Mouse (Mus musculus): ENCODE results near the gene Scn4a. TPM values are rescaled to one million over a fixed set of nuclear protein-coding genes. Genes with fewer than 3 reads are reported as not detected.
"Not testable (repeated sequence)": the region's sequence is repeated elsewhere in the genome, so short reads cannot be mapped to it uniquely, and the experiment has no call there.

The Scn4a gene
- polyA plus RNA-seq, 1 experiment from 2014 or later = not detected

- H3K4me2 ChIP-seq (ENCODE audit: low read depth, low read length) = no peak overlapping the region
- no peak overlapping the region for H3K9ac ChIP-seq (replicated peaks; ENCODE audit: low read depth, low read length)
- 67% methylated on average over 5 of the region's 5 CpGs for WGBS
- H3K9me3 ChIP-seq (ENCODE audit: control insufficient read depth, low read length) = no peaks in the 10 kb centered on the region
- no peak for ATAC-seq (ENCODE audit: low read depth)
- no peak overlapping the region for H3K27ac ChIP-seq (ENCODE audit: low read depth, low read length)
- no peaks in the 10 kb centered on the region for H3K36me3 ChIP-seq (ENCODE audit: control insufficient read depth, insufficient read depth, low read length)
- no peaks in the 10 kb centered on the region for H3K4me1 ChIP-seq (ENCODE audit: control insufficient read depth, insufficient read depth, low read length)
- no peaks in the 10 kb centered on the region for H3K27me3 ChIP-seq (ENCODE audit: control insufficient read depth, insufficient read depth, low read length)
- no peak overlapping the region for H3K4me3 ChIP-seq (ENCODE audit: low read depth, low read length)
Measured at GRCm38 (mm10) chr11:106350853-106351252, 2.2 kb downstream of the Scn4a start.

DNA sequence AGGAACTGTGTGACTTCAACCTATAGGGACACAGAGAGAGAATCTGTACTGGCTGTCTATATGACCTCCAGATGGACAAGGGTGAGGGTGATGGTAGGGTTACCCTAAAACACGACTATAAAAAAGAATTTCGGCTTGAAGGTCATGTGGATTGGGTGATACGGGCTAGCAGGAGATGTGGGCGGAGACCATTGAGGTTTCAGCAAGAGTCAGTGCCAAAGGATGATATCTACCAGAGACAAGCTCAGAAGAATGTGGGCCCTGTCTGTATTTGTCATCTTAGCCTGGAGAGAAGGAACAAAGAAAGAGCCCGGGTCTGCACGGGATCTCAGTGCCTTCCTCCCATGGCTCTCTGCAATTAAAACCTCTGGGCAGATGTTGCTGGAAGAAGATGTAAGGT is 3.3 kb downstream of the Scn4a start:
- H3K4me3 ChIP-seq (ENCODE audit: low read depth, low read length) = no peak overlapping the region
- no peak overlapping the region for H3K4me2 ChIP-seq (ENCODE audit: low read depth, low read length)
- H3K9ac ChIP-seq (replicated peaks; ENCODE audit: low read depth, low read length) = no peak overlapping the region
- ATAC-seq (ENCODE audit: low read depth) = no peak
- H3K9me3 ChIP-seq (ENCODE audit: control insufficient read depth, low read length) = no peaks in the 10 kb centered on the region
- no peaks in the 10 kb centered on the region for H3K27me3 ChIP-seq (ENCODE audit: control insufficient read depth, insufficient read depth, low read length)
- whole genome bisulfite sequencing = 89% methylated on average over 6 of the region's 6 CpGs
- H3K36me3 ChIP-seq (ENCODE audit: control insufficient read depth, insufficient read depth, low read length) = no peaks in the 10 kb centered on the region
- H3K27ac ChIP-seq (ENCODE audit: low read depth, low read length) = no peak overlapping the region
- no peaks in the 10 kb centered on the region for H3K4me1 ChIP-seq (ENCODE audit: control insufficient read depth, insufficient read depth, low read length)

GRCm38 (mm10) chr11:106344910-106345309 is 8.2 kb downstream of the Scn4a start:
- WGBS = 60% methylated on average over 6 of the region's 6 CpGs
- no peak overlapping the region for H3K4me2 ChIP-seq (ENCODE audit: low read depth, low read length)
- no peak overlapping the region for H3K27ac ChIP-seq (ENCODE audit: low read depth, low read length)
- no peaks in the 10 kb centered on the region for H3K36me3 ChIP-seq (ENCODE audit: control insufficient read depth, insufficient read depth, low read length)
- no peaks in the 10 kb centered on the region for H3K27me3 ChIP-seq (ENCODE audit: control insufficient read depth, insufficient read depth, low read length)
- H3K9ac ChIP-seq (replicated peaks; ENCODE audit: low read depth, low read length) = no peak overlapping the region
- no peaks in the 10 kb centered on the region for H3K4me1 ChIP-seq (ENCODE audit: control insufficient read depth, insufficient read depth, low read length)
- no peak for ATAC-seq (ENCODE audit: low read depth)
- H3K9me3 ChIP-seq (ENCODE audit: control insufficient read depth, low read length) = no peaks in the 10 kb centered on the region
- H3K4me3 ChIP-seq (ENCODE audit: low read depth, low read length) = no peak overlapping the region

DNA sequence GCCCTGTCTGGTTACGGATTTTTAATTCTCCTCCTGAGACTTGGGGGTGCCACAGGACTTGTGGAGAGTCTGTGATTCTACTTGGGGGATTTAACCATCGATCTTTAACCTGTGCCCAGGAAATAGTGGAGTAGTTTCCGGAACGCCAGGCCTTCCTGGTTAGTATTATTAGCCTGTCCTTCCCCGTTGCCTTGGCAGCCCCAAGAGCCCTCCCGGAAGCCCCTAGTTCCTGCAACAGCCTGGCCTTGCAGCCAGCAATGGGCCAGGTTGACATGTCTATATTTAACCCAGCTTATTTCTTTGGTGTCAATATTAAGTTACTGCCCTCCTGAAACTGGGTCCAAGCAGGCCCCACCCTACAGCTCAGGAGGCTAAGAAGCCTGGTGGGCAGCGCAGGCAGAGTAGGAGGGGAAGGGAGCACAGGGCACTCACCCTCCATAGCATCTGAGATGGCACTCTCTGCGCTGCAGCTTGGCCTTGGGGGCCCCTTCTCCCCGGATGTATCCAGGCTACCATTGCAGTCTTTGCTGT is 12.0 kb downstream of the Scn4a start:
- Histone ChIP-seq H3K4me2 (ENCODE audit: low read depth, low read length) (no peak overlapping the region), H3K27me3 (ENCODE audit: control insufficient read depth, insufficient read depth, low read length) (no peaks in the 10 kb centered on the region), H3K36me3 (ENCODE audit: control insufficient read depth, insufficient read depth, low read length) (no peaks in the 10 kb centered on the region), H3K9ac (replicated peaks; ENCODE audit: low read depth, low read length) (no peak overlapping the region), H3K9me3 (ENCODE audit: control insufficient read depth, low read length) (no peaks in the 10 kb centered on the region), H3K4me1 (ENCODE audit: control insufficient read depth, insufficient read depth, low read length) (no peaks in the 10 kb centered on the region), H3K4me3 (ENCODE audit: low read depth, low read length) (no peak overlapping the region), H3K27ac (ENCODE audit: low read depth, low read length) (no peak overlapping the region)
- 80% methylated on average over 9 of the region's 9 CpGs for WGBS
- ATAC-seq (ENCODE audit: low read depth) = no peak

DNA sequence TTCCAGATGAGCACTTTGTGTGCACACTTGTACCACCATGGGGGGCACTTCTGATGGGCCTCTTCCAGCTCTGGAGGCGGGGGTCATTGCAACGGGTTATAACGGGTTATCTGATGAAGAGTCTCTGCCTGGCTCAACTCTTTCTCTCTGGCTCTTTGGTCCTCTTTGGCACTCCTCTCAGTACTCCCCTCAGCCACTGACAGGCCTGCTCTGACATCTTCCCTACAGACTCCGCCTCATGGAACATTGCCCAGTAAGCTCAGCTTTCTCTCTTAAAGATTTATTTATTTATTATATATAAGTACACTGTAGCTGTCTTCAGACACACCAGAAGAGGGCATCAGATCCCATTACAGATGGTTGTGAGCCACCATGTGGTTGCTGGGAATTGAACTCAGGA is 13.8 kb downstream of the Scn4a start:
- not testable (repeated sequence) for H3K27ac ChIP-seq (ENCODE audit: low read depth, low read length); H3K27me3 ChIP-seq (ENCODE audit: control insufficient read depth, insufficient read depth, low read length); H3K9me3 ChIP-seq (ENCODE audit: control insufficient read depth, low read length); H3K36me3 ChIP-seq (ENCODE audit: control insufficient read depth, insufficient read depth, low read length); H3K4me3 ChIP-seq (ENCODE audit: low read depth, low read length); H3K9ac ChIP-seq (replicated peaks; ENCODE audit: low read depth, low read length); H3K4me2 ChIP-seq (ENCODE audit: low read depth, low read length); H3K4me1 ChIP-seq (ENCODE audit: control insufficient read depth, insufficient read depth, low read length); ATAC-seq (ENCODE audit: low read depth)
- WGBS = 85% methylated on average over 4 of the region's 4 CpGs

DNA sequence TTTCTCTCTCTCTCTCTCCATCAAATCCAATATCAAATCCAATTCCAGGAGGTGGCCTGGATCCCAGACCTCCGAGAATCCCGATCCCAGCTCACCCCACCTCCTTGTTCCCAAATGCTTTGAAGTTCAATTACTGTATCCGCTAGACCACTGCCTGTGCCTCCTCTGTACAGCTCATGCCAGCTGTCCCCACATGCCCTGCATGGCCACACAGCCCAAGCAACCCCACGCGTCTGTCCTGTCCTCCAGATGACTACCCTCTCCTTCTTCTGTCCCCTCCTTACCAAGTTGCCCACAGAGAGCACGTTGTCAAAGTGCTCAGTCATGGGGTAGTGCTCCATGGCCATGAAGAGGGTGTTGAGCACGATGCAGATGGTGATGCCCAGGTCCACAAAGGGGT is 14.2 kb downstream of the Scn4a start:
- H3K4me1 ChIP-seq (ENCODE audit: control insufficient read depth, insufficient read depth, low read length) = no peaks in the 10 kb centered on the region
- WGBS = 81% methylated on average over 7 of the region's 7 CpGs
- no peaks in the 10 kb centered on the region for H3K36me3 ChIP-seq (ENCODE audit: control insufficient read depth, insufficient read depth, low read length)
- no peaks in the 10 kb centered on the region for H3K27me3 ChIP-seq (ENCODE audit: control insufficient read depth, insufficient read depth, low read length)
- no peaks in the 10 kb centered on the region for H3K9me3 ChIP-seq (ENCODE audit: control insufficient read depth, low read length)
- no peak overlapping the region for H3K4me3 ChIP-seq (ENCODE audit: low read depth, low read length)
- H3K4me2 ChIP-seq (ENCODE audit: low read depth, low read length) = no peak overlapping the region
- H3K27ac ChIP-seq (ENCODE audit: low read depth, low read length) = no peak overlapping the region
- no peak overlapping the region for H3K9ac ChIP-seq (replicated peaks; ENCODE audit: low read depth, low read length)
- ATAC-seq (ENCODE audit: low read depth) = no peak

GRCm38 (mm10) chr11:106338029-106338428 is 15.1 kb downstream of the Scn4a start:
- no peaks in the 10 kb centered on the region for H3K36me3 ChIP-seq (ENCODE audit: control insufficient read depth, insufficient read depth, low read length)
- H3K4me3 ChIP-seq (ENCODE audit: low read depth, low read length) = no peak overlapping the region
- H3K9me3 ChIP-seq (ENCODE audit: control insufficient read depth, low read length) = no peaks in the 10 kb centered on the region
- H3K27me3 ChIP-seq (ENCODE audit: control insufficient read depth, insufficient read depth, low read length) = no peaks in the 10 kb centered on the region
- no peaks in the 10 kb centered on the region for H3K4me1 ChIP-seq (ENCODE audit: control insufficient read depth, insufficient read depth, low read length)
- 75% methylated on average over 5 of the region's 5 CpGs for WGBS
- H3K4me2 ChIP-seq (ENCODE audit: low read depth, low read length) = no peak overlapping the region
- no peak overlapping the region for H3K27ac ChIP-seq (ENCODE audit: low read depth, low read length)
- H3K9ac ChIP-seq (replicated peaks; ENCODE audit: low read depth, low read length) = no peak overlapping the region
- ATAC-seq (ENCODE audit: low read depth) = no peak

- no peak overlapping the region for H3K4me2 ChIP-seq (ENCODE audit: low read depth, low read length)
- ATAC-seq (ENCODE audit: low read depth) = no peak
- no peak overlapping the region for H3K27ac ChIP-seq (ENCODE audit: low read depth, low read length)
- H3K36me3 ChIP-seq (ENCODE audit: control insufficient read depth, insufficient read depth, low read length) = no peaks in the 10 kb centered on the region
- H3K4me3 ChIP-seq (ENCODE audit: low read depth, low read length) = no peak overlapping the region
- H3K27me3 ChIP-seq (ENCODE audit: control insufficient read depth, insufficient read depth, low read length) = no peaks in the 10 kb centered on the region
- WGBS = 18% methylated on average over 2 of the region's 2 CpGs
- H3K9ac ChIP-seq (replicated peaks; ENCODE audit: low read depth, low read length) = no peak overlapping the region
- H3K4me1 ChIP-seq (ENCODE audit: control insufficient read depth, insufficient read depth, low read length) = no peaks in the 10 kb centered on the region
- H3K9me3 ChIP-seq (ENCODE audit: control insufficient read depth, low read length) = no peaks in the 10 kb centered on the region
Measured at GRCm38 (mm10) chr11:106334066-106334465, 19.0 kb downstream of the Scn4a start.

DNA sequence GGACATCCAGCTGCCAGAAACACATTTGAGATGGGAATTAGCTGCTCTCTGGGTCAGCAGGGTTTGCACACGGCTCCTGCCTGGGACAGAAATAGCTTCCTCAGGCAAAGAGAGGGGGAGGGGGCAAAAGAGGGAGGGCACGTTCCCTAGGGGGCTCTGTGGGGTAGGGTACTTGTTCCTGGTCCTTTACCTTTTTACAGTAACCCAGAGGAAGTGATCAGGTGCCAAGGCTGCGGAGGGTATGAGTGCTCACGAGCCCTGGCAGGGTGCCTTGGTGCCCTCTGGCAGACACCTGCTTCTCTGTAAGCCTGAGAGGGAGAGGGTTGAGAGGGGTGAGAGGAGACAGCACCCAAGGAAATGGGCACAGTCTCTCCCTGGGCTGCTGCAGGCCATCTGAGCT is 20.6 kb downstream of the Scn4a start:
- Histone ChIP-seq H3K27ac (ENCODE audit: low read depth, low read length) (no peak overlapping the region), H3K9me3 (ENCODE audit: control insufficient read depth, low read length) (no peaks in the 10 kb centered on the region), H3K4me3 (ENCODE audit: low read depth, low read length) (no peak overlapping the region), H3K36me3 (ENCODE audit: control insufficient read depth, insufficient read depth, low read length) (no peaks in the 10 kb centered on the region), H3K4me2 (ENCODE audit: low read depth, low read length) (no peak overlapping the region), H3K4me1 (ENCODE audit: control insufficient read depth, insufficient read depth, low read length) (no peaks in the 10 kb centered on the region), H3K27me3 (ENCODE audit: control insufficient read depth, insufficient read depth, low read length) (no peaks in the 10 kb centered on the region), H3K9ac (replicated peaks; ENCODE audit: low read depth, low read length) (no peak overlapping the region)
- 52% methylated on average over 4 of the region's 4 CpGs for WGBS
- no peak for ATAC-seq (ENCODE audit: low read depth)

GRCm38 (mm10) chr11:106329682-106330081 is 23.4 kb downstream of the Scn4a start:
- Histone ChIP-seq H3K36me3 (ENCODE audit: control insufficient read depth, insufficient read depth, low read length) (no peaks in the 10 kb centered on the region), H3K9ac (replicated peaks; ENCODE audit: low read depth, low read length) (no peak overlapping the region), H3K4me2 (ENCODE audit: low read depth, low read length) (no peak overlapping the region), H3K9me3 (ENCODE audit: control insufficient read depth, low read length) (no peaks in the 10 kb centered on the region), H3K4me1 (ENCODE audit: control insufficient read depth, insufficient read depth, low read length) (no peaks in the 10 kb centered on the region), H3K4me3 (ENCODE audit: low read depth, low read length) (no peak overlapping the region), H3K27me3 (ENCODE audit: control insufficient read depth, insufficient read depth, low read length) (no peaks in the 10 kb centered on the region), H3K27ac (ENCODE audit: low read depth, low read length) (no peak overlapping the region)
- 73% methylated on average over 7 of the region's 7 CpGs for WGBS
- ATAC-seq (ENCODE audit: low read depth) = no peak

All from neural tube, embryonic 14.5 days (tissue).